Mouse (Mus musculus): ENCODE results near the gene Ndufa7.
A peak's percentile ranks its signal among the peaks of the same experiment; 100 is the strongest.

Gene Ndufa7

DNA sequence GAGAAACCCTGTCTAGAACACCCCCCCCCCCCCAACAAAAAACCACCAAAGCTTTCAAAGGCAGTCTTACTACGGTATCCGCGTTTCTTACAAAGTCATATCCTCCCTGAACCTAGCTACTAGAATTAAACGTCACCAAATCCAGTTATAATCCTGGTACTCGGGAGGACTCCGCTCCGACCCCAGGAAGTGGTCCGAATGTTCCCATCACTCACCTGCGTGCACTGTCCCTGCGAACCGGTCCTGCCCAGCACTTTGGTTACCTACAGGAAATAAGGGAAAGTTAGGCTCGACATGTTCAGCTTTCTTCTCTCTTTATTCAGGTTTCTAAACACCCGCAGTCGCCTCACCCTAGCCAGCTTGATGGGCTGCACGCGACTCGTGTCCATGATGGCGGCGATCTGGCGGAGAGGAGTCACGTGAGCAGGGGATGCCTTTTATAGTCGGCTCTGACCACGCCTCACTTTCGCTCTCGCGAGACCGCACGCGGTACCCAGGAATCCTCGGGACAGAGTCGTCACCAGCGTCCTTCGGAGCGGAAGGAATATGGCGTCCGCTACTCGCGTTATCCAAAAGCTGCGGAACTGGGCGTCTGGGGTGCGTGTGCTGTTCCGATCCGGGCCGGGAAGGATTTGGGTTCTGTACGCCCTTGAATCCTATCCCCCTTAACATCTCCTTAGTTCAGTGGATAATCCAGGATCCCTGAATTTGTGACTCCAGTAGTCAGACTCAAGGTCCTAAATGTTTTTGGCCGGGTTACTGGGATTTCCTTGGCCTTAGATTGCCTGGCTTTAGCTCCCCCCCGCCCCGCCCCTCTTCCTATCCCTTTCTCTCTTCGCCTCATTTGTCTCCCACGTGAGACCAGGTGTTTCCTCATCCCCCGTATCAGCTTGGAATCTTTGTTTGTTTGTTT is at the start of gene Ndufa7, which contains the start of gene Rps28:
Gene Ndufa7, plus strand, starts transcription at position 489 of the 913 bp plus-strand sequence.
Gene Rps28, minus strand, starts transcription at position 479 of the 913 bp plus-strand sequence.
- peak; percentile 97 to 98 for DNase-seq (ENCODE audit: low spot score in 2 of 2)

GRCm38 (mm10) chr17:33774573-33775155 is 49.7 kb upstream of the Ndufa7 start:
- no peak for DNase-seq (ENCODE audit: low spot score in 2 of 2)

- DNase-seq (ENCODE audit: low spot score in 2 of 2) = no peak
Observed at GRCm38 (mm10) chr17:33775287-33775686, 49.1 kb upstream of the Ndufa7 start.

GRCm38 (mm10) chr17:33779271-33779966 is 45.0 kb upstream of the Ndufa7 start:
- DNase-seq (ENCODE audit: low spot score in 2 of 2) = peak; percentile 65 to 88

GRCm38 (mm10) chr17:33779967-33780295 is 44.4 kb upstream of the Ndufa7 start:
- DNase-seq (ENCODE audit: low spot score in 2 of 2) = no peak

DNA sequence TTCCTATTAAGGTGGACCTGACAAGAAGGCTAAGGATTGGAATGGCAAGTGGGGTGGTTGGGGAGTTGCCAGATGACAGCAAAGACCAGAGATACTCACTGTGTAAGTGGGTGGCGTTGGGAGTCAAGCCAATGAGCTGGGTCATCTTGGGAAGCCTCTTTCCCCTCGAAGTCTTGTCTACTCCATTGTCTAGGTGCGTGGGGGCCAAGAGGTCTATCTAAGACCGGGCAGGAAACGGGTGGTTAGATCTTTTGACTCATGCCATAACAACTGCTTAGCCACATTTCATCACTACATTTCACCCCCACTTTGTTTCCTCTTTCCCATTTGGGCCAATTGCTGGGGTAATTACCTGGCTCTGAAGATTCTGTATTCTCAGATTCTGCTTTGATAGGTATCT is 43.9 kb upstream of the Ndufa7 start:
- no peak for DNase-seq (ENCODE audit: low spot score in 2 of 2)

DNA sequence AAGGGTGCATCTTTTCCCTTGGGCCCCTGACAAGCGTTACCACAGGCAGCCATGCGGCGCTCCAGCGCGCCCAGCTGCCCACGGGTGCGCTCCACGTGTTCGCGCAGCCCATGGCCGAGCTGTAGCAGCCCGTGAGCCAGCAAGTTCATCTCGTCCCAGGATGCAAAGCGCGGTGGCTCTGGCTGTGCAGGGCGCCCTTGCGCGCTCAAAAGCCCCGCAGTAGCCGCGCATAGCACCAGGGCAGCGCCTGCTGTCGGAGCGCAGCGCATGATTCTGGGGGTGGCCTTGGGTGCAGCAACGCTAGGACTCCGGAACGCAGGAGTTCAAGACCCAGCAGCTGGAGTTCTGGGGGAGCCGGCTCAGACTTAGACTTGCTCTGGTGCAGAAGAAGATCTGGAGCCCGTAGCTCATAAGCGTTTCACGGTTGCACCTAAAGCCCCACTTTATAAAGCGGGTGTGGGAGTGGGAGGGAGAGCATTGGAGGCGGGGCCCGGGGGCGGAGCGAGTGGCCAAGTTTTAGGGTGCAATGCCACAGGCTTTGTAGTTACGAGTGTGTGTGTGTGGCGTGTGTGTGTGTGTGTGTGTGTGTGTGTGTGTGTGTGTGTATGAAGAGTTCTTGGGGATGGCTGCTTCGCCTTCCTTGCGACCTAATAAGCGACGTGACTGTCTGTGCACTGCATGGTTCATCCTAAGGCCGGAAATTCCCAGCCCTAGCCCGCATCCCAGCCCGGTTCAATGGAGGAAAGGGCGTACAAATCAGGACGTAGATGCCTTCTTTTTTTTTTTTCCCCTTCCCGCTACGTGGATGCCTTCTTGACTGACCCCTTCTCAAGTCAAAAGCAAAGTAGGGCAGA is 43.0 kb upstream of the Ndufa7 start, which contains the start of gene Angptl4:
Gene Angptl4, minus strand, starts transcription at position 707 of the 854 bp plus-strand sequence.
- peak in 1 of 2 experiments; percentile 30 for DNase-seq (ENCODE audit: low spot score in 2 of 2)

- DNase-seq (ENCODE audit: low spot score in 2 of 2) = no peak
Observed at GRCm38 (mm10) chr17:33782067-33782466, 42.3 kb upstream of the Ndufa7 start.

GRCm38 (mm10) chr17:33783408-33783807 is 41.0 kb upstream of the Ndufa7 start:
- DNase-seq (ENCODE audit: low spot score in 2 of 2) = peak in 1 of 2 experiments; percentile 39

DNA sequence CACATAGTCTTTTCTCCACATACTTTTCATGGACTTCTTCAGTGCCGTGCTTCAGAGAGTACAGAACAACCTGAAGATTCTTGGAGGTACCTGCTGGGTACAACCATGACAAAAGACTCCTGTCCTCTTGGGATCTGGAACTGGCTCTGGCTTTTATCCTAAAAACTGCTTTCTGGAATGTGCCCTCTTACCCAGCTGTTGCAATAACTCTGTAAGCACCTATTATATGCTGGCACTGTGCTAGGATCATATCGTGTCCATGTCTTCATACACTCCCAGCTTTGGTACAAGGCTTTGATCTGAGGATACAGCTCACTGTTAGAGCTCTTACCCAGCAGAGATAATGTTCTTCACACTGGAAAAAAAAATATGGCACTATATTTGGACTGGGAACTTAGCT is 39.4 kb upstream of the Ndufa7 start:
- DNase-seq (ENCODE audit: low spot score in 2 of 2) = no peak

DNA sequence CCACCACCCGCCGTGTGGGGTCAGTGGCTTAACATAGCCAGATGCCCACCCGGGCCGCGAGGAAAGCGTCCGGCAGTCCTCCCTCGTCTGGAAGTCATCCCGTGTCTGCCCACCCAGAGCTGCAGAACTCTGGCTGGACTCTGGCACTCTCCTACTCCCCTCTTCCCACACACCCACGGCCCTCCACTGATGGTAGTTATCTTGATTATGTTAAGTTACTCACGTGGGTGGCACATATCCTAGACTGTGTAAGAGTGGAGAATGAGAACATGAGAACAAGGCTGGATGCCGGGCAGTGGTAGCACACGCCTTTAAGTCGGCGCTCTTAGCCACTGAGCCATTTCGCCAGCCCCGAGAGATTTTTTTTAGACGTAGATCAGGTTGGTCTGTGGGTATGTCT is 38.0 kb upstream of the Ndufa7 start:
- DNase-seq (ENCODE audit: low spot score in 2 of 2) = no peak

DNA sequence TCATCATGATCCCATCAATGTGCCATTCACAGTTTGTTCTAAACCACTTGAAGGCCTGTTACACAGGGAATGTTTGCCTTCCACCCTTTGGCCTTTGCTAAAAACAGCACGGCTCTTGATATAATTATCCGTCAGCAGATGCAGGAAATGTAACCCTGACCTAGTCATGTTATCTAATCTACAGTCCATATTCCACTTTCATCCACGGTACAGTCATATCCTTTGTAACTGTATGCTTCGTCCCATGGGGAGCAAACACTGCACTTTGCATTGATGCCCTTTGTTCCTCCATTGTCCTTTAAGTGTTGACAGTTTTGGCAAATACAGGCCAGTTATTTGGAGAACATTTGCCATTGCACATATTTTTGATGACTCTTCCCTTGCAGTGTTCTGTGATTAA is 35.6 kb upstream of the Ndufa7 start:
- no peak for DNase-seq (ENCODE audit: low spot score in 2 of 2)

DNA sequence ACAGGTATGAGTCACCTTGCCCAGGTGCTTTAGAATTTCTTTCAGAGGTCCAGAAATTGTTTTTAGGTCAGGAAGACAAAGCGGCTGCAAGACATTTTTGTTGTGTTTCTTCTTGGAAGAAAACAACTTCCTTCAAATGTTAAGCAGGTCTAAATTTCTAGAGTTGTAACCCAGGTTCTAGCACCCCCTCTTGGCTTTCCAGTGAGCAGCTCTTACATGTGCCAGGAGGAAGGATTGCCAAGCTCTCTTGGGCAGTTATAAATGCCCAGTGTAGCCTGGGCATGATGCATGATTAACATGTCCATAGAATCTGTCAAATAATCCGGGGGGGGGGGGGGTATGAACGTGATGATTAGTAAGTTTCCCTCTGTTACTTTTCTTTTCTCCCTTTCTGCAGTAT is 26.1 kb upstream of the Ndufa7 start:
- DNase-seq (ENCODE audit: low spot score in 2 of 2) = no peak

- no peak for DNase-seq (ENCODE audit: low spot score in 2 of 2)
Observed at GRCm38 (mm10) chr17:33799277-33799676, 25.1 kb upstream of the Ndufa7 start.

DNA sequence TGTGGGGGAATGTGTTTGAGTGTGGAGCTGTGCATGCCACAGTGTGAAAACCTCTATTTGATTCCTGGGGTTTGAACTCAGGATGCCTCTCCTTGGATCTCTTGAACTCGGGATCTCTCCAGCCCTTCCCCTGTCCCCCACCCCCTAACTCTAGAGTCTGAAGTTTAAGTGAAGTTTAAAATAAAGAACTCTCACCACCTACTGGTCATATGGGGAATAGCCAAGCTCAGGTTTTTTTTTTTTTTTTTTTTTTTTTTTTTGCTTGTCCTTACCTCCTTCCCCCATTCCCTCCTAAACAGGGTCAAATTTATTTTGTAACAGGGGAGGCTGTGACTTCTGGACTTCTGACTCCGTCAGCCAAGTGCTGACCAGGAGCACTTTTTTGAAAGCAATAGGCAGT is 22.2 kb upstream of the Ndufa7 start:
- no peak for DNase-seq (ENCODE audit: low spot score in 2 of 2)

GRCm38 (mm10) chr17:33804205-33804604 is 20.2 kb upstream of the Ndufa7 start:
- no peak for DNase-seq (ENCODE audit: low spot score in 2 of 2)

DNA sequence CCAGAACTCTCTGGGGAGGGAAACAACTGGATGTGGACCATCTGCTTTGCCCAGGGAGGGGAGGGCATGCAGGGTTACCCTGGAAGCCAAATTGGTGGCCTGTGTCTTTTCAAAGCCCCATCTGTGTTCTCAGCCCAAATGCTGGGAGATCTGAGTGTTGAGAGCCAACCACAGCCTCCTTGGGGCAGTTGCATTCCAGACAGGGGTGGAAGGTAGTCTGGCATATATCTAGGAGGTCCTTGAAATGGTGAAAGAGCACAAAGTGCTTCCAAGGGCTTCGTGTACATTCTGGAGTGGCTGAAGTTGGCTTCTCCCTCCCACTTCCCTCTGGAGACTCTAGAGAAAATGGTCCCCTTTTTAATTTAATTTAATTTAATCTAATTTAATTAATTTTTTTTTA is 19.6 kb upstream of the Ndufa7 start:
- DNase-seq (ENCODE audit: low spot score in 2 of 2) = no peak

GRCm38 (mm10) chr17:33807181-33807888 is 17.0 kb upstream of the Ndufa7 start:
- DNase-seq (ENCODE audit: low spot score in 2 of 2) = no peak

- no peak for DNase-seq (ENCODE audit: low spot score in 2 of 2)
Observed at GRCm38 (mm10) chr17:33808192-33808591, 16.2 kb upstream of the Ndufa7 start.

- peak; percentile 77 to 95 for DNase-seq (ENCODE audit: low spot score in 2 of 2)
Observed at GRCm38 (mm10) chr17:33810334-33811141, 13.8 kb upstream of the Ndufa7 start, which contains the start of gene Kank3. Gene Kank3 (plus strand): TSS chr17:33810519.
